Mouse (Mus musculus) right cerebral cortex, postnatal 25 days (tissue): Measurements from ENCODE around the gene N4bp2l2.

Source experiments
- DNase-seq: peaks from one replicate; pipeline ENCODE4 v3.0.0; 2022

N4bp2l2 gene

GRCm38 (mm10) chr5:150641440-150641839 is 24.5 kb downstream of the N4bp2l2 start:
- DNase-seq, result no peak

DNA sequence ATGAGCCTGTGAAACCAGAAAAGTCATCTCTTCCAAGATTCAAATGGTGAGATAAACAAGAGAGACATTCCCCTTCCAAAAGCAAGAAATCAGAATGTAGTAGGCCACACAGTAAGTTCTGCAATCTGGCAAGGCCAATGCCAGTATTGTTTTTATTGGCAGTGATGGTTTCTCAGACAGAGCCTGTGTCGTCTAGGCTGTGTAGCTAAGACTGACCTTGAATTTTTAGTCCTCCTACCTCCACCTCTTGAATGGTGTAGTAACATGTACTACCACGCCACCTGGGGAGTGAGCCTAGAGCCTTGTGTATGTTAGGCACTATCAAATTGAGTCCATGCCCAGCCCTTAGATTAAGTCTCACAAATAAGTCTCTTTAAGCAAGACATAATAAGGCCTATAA is 36.3 kb downstream of the N4bp2l2 start:
- DNase-seq, result no peak

DNA sequence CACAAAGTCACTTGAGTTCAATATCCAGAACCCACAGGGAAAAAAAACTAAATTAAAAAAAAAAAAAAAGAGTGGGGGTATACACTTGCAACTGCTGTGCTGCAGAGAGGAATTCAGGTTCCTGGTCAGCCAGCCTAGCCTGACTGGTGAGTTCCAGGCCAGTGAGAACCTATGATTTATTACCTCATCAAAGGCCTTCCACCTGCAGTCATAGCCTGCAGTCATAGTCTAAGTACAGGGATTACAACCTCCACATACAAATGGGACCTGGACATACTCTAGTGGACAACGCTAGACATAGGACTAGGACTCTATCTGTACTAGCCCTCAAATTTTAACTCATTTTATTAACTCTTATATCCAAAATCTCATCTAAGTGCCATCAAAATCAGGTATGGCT is 36.7 kb downstream of the N4bp2l2 start:
- DNase-seq, result no peak

DNA sequence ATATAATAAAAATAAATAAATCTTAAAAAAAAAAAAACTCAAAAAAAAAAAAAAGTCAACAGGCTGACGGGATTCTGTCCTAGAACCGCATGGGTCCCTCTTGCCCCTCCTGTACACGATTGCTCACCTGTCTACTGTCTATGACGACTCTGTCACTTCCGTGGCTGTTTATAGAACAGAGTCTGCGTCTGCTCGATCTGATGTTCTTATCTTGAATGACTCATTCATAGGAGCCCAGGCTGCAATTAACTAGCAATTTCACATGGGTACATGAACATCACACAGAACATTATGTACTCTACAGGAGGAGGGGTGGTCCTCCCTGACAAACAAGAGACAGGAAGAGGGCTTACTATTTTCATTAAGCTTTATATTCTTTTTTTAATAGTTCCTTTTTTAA is 40.5 kb downstream of the N4bp2l2 start:
- DNase-seq, result no peak

- no peak for DNase-seq
Observed at GRCm38 (mm10) chr5:150622792-150623191, 43.2 kb downstream of the N4bp2l2 start.

- DNase-seq, result no peak
Observed at GRCm38 (mm10) chr5:150621592-150621991, 44.4 kb downstream of the N4bp2l2 start.

DNA sequence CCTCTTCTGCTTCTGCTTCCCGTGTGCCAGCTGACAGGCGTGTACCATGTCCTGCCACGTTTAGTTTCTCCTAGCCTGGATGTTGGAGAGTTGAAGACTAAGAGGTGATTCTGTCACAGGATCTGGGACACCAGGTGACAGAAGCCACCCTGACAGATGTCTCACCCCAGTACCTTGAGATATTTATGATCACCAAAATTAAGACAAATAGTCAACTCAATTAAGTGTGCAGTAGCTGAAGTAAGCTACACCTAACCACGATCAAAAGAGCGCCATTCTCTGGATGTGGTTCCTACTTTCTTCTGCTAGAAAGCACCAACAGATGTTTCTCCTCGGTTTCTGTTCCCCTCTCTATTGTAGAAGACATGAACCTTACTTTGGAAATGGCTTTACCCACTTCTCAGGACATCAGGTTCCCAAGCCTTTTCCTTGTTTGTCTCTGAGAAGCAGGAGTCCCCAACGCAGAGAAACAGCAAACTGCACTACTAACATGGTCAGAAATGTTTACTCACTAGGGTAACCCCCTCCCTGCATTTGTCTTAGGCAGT is 45.3 kb downstream of the N4bp2l2 start:
- DNase-seq, result no peak

- DNase-seq, result no peak
Observed at GRCm38 (mm10) chr5:150618599-150619355, 47.2 kb downstream of the N4bp2l2 start.

- DNase-seq, result no peak
Observed at GRCm38 (mm10) chr5:150616731-150617130, 49.3 kb downstream of the N4bp2l2 start.

DNA sequence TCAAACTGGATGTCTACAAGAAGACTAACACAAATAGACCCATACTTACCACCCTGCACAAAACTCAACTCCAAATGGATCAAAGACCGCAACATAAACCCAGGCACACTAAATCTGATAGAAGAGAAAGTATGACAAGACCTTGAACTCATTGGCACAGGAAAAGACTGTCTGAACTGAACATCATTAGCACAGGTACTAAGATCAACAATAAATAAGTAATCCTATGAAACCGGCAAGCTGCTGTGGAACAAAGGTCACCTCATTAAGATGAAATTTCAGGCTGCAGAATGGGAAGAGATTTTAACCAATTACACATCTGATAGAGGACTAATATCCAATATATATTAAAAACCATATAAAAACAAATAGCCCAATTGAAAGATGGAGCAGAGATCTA is 49.8 kb downstream of the N4bp2l2 start:
- DNase-seq, result no peak

DNA sequence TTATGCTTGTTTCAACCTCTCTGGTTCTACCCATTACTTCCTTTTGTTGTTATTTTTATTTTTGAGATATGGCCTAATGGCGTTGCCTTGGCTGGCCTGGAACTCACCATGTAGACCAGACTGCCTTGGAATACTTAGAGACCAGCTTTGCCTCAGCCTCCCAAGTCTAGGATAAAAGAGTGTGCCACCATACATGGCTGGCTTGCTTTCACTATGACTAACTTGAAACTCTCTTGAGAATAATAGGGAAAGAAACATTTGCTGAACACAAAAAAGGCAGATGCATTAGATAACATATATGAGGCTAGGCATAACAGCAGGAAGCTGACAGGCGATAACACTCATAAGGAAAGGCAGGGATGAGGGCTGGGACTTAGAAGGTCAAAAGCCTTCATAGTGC is 51.9 kb downstream of the N4bp2l2 start:
- DNase-seq, result no peak

DNA sequence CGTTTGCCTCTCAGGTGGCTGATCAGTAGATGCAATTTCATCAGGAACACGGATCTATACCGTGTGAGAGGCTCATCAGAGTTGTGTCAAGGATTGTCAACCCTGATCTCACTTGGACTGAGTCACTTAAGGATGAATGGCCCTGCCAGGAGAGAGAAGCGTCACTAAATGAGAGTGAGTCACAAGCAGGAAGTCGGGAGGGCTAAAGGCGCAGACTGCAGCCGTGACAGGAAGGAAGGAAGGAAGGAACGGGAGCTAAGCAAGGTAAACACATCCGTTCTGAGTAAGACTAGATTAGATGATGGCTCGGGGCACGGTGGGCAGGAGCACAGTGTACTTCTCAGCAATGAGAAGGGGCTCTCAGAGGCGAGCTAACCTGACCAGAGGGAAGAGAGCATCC is 54.3 kb downstream of the N4bp2l2 start:
- no peak for DNase-seq

- no peak for DNase-seq
Observed at GRCm38 (mm10) chr5:150611136-150611535, 54.8 kb downstream of the N4bp2l2 start.

- no peak for DNase-seq
Observed at GRCm38 (mm10) chr5:150607631-150608030, 58.4 kb downstream of the N4bp2l2 start.

- no peak for DNase-seq
Observed at GRCm38 (mm10) chr5:150606131-150606530, 59.9 kb downstream of the N4bp2l2 start.

DNA sequence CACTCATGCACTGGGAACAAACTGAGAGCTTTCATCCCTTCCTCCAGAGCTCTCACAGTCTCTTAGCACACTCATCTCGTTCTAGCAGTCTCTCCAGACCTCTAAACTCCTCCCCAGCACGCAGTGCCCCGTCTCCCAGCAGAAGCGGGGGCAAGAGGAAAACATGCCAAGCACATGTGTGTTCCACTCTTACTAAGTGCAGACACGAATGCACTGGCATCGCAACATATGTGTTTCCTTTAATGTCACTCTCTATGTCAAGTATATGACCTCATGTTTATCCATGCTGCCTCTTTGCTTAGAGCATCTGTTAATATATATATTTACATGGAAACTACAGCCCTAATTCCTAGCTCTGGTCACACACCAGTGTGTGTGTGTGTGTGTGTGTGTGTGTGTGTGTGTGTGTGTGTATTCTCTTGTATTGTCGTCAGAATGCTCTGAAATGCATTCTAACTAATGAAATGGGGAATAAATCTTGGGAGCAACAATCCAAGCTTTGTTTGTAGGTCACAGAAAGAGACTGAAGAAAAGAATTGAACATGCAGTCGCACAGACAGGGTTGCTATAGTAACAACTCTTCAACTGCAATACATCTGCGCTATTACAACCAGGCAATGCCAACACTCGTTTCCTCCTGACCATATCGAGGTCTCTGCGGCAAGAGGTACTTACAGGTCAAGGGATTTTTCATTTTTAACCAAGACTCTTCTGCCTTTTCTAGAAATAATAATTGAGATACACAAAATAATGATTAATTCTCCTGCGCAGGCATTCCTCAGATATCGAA is 64.3 kb downstream of the N4bp2l2 start:
- no peak for DNase-seq

GRCm38 (mm10) chr5:150600554-150601440 is 65.2 kb downstream of the N4bp2l2 start:
- DNase-seq, result no peak

DNA sequence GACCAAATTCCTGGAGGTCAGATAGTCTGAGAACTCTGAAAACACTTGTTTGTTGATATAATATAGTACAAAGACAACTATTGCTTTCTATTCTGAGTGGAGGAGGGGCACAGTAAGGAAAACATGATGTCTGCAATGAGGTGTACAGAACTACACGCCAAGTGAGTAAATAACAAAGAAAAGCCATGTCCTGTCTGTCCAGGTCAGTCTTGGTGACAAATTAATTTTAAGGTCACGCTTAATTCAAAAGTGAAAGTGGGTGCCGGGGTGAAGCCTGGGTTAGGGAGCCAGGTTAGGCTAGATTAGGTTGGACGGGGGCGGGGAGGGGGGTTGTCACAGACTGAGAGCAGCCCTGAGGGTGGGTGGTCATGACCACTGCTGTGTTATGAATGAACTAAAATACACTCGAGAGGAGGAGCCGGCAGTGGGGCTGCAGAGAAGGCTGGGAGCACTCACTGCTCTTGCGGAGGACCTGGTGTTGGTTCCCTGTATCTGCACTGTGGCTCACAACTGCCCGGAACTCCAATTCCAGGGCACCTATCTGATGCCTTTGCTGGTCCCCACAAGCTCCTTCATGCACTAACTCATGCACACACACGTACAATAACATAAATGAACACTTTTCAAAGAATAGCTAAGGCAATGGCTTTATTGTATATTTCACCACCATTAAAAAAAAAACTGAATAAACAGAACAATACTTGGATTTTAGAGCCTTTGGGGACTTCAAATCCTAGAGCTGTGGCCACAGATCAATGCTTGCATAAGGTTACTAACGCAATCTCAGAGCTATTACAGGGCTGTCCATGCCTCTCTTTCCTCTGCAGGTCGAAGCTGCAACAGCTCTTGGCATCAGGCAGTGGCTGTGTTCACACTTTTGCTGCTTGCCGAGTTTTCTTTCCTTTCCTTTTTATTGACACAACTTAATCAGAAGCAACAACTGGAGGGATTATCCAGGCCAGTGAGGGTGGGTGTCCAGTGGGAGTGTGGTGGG is 66.4 kb downstream of the N4bp2l2 start:
- no peak for DNase-seq

DNA sequence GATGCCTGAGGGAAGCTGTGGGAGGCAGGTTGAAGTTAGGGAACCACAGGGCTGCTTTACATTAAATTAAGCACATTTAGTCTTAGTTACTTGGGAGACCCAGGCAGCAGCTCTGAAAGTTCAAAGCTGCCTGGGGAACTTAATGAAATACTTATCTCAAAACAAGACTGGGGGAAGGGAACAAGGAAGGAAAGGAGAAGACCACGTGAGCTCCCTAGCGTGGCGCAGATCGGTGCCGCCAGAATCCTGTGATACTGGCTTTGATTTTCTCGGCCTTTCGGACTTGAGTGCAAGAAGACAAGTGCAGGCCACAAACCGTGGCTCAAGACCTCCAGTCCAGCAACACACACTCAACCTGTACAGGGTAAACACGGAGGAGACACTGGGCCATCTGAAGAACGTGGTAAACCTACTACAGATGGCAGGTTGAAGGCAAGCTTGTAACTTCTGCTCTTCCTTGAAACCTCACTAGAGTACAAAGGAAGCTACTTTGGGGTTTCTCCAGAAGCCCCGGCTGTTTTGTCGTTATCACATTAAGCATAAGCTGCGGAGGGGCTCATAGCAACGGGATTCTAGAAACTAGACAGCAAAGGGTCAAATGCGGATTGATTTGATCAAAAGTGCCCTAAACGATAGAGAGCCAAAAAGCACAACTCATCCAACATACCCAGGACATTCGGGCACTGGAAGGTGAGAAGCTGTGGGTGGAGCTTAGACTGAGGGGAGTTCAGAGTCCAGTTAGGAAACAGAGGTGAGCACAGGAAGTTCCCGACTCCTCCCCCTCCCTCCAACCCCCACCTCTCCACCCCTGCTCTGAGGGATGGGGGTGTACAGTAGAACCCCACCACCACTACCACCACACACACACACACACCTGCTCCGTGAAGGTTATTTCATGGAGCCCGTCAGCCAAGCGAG is 67.5 kb downstream of the N4bp2l2 start:
- no peak for DNase-seq

DNA sequence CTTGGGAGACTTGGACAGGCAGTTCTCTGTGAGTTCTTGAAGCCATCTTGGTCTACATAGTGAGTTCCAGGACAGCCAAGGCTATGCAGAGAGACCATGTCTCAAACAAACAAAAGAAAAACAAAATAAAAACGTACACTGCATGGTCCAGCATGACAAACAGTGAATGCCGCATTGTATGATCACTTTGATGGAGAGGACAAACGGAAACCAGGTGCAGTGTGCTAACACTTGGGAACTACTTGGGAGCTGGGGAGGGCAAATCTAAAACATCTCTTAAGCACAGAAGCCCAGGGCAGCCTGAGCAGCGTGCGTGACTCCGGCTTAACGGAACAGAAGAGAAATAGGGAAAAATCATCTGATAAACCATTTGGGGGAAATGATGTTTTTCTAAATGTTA is 68.9 kb downstream of the N4bp2l2 start, which contains the start of gene N4bp2l1:
Gene N4bp2l1, minus strand, starts transcription at position 101 of the 400 bp plus-strand sequence.
- DNase-seq, result no peak
